Mouse (Mus musculus): Measurements from ENCODE around the gene Gm7714.
"Not testable (repeated sequence)": the region's sequence is repeated elsewhere in the genome, so short reads cannot be mapped to it uniquely, and the experiment has no call there.

Gm7714 gene

DNA sequence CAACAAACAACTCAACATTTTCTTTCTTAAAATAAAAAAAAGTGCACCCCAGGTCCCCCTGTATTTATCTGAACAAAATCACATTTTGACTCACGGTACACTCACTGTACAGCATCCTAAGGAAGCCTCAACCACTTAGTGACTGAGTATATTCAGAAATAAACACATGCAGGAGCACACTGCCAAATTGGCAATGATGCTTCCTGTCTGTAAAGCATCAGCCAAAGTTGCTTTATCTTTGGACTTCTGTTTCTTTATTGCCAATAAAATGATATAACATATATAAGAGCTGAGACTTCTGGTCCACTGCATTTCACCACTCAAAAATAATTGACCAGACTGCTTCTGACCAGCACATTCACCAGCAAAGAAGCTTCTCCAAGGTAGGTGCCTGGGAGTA is at the start of gene Gm7714:
Gene Gm7714 (plus strand): TSS at position 301 of the 400 bp plus-strand sequence.
- DNase-seq, result no peak

DNA sequence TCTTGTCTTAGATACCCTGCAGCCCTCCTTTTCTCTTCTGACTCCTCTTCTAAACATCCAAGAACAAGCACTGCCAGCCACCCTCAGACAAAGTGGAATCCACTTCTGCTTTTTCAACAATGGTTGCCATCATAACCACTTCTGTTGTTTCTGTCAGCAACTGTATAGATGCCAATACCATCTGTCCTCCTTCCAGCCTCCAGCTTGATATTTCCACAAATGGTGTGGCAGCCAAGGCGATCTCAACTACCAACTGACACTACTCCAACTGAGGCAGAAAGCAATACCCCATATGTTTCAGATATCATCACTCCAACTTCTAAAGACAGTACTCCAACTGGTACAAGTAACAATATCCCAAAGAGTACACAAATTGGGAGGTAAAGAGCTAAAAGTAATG is 12.2 kb upstream of the Gm7714 start:
- no peak for DNase-seq

DNA sequence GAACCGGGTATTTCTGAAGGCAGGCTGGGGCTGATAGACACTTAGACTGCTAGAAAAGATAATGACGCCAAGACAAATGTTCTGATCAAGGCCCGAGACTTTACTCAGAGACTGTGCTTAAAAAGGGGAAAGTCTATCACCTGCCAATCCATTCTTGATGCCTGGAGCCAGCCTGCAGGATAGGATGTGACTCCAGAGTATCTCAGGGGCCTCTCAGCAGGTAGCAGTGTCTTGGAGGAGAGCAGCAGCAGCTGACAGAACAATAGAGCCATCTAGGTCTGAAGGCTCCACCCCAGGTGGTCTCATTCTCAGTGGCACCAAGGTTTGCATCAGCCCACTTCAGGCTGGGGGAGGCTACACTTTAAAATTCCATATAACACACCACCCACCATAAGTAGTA is 42.6 kb downstream of the Gm7714 start:
- DNase-seq, result not testable (repeated sequence)

DNA sequence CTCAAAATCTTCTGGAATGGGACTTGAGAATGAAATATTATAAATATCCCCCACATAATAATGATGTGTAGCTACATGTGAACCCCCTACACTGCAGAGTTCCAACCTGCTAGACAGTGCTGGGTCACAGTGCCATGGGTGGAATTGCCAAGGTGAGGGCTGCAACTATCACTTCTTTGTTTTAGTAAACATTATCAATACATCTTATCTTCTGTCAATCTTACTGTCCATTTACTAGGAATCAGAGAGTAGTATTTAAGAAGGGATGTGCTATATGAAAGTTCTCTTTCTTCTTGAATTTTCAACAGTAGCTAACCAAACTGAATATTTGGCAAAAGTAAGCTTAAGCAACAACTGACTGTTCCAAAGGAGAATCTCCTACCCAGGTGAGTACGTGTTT is 48.3 kb downstream of the Gm7714 start, which contains the start of gene Prol1:
Gene Prol1 (plus strand): TSS at position 301 of the 400 bp plus-strand sequence.
- no peak for DNase-seq
